Mouse (Mus musculus): ENCODE results near the gene Adam33.
"Not testable (repeated sequence)": the region's sequence is repeated elsewhere in the genome, so short reads cannot be mapped to it uniquely, and the experiment has no call there.

The Adam33 gene

GRCm38 (mm10) chr2:131063404-131063864, at the start of gene Adam33:
Gene Adam33, minus strand, starts transcription at chr2:131063814.
- in situ Hi-C loops (cut with MboI, MseI) = no loop called here

GRCm38 (mm10) chr2:131105989-131106388, 42.4 kb upstream of the Adam33 start:
- in situ Hi-C loops (cut with MboI, MseI) = no loop called here

- in situ Hi-C loops (cut with MboI, MseI) = not testable (repeated sequence)
Measured at GRCm38 (mm10) chr2:131105061-131105460, 41.4 kb upstream of the Adam33 start.

- in situ Hi-C loops (cut with MboI, MseI) = no loop called here
Measured at GRCm38 (mm10) chr2:131104021-131104420, 40.4 kb upstream of the Adam33 start.

- in situ Hi-C loops (cut with MboI, MseI) = no loop called here
Measured at GRCm38 (mm10) chr2:131101530-131101929, 37.9 kb upstream of the Adam33 start.

- in situ Hi-C loops (cut with MboI, MseI) = loop anchor here (10.0 kb wide), 1 partner anchor 418 kb away; no protein-coding TSS in a partner anchor
Measured at GRCm38 (mm10) chr2:131097087-131097486, 33.5 kb upstream of the Adam33 start.

- in situ Hi-C loops (cut with MboI, MseI) = loop anchor here (10.0 kb wide), 1 partner anchor 419 kb away; no protein-coding TSS in a partner anchor
Measured at GRCm38 (mm10) chr2:131096101-131096795, 32.6 kb upstream of the Adam33 start.

GRCm38 (mm10) chr2:131094823-131095222, 31.2 kb upstream of the Adam33 start:
- in situ Hi-C loops (cut with MboI, MseI) = loop anchor here (5.0 to 10.0 kb wide), 3 partner anchors 47 to 420 kb away; no protein-coding TSS in a partner anchor

GRCm38 (mm10) chr2:131093577-131093976, 30.0 kb upstream of the Adam33 start:
- in situ Hi-C loops (cut with MboI, MseI) = loop anchor here (5.0 to 10.0 kb wide), 3 partner anchors 49 to 421 kb away; no protein-coding TSS in a partner anchor

GRCm38 (mm10) chr2:131090852-131091251, 27.2 kb upstream of the Adam33 start:
- in situ Hi-C loops (cut with MboI, MseI) = loop anchor here (5.0 to 10.0 kb wide), 3 partner anchors 51 to 424 kb away; no protein-coding TSS in a partner anchor

GRCm38 (mm10) chr2:131089634-131090033, 26.0 kb upstream of the Adam33 start:
- in situ Hi-C loops (cut with MboI, MseI) = loop anchor here (5.0 to 10.0 kb wide), 5 partner anchors 53 to 448 kb away; no protein-coding TSS in a partner anchor

- in situ Hi-C loops (cut with MboI, MseI) = loop anchor here (5.0 kb wide), 2 partner anchors 319 to 449 kb away; no protein-coding TSS in a partner anchor
Measured at GRCm38 (mm10) chr2:131088581-131088980, 25.0 kb upstream of the Adam33 start.

- in situ Hi-C loops (cut with MboI, MseI) = loop anchor here (5.0 kb wide), 2 partner anchors 320 to 450 kb away; no protein-coding TSS in a partner anchor
Measured at GRCm38 (mm10) chr2:131086667-131087390, 23.2 kb upstream of the Adam33 start, which contains the start of gene Siglec1. Gene Siglec1, minus strand, starts transcription at chr2:131086765.

- in situ Hi-C loops (cut with MboI, MseI) = no loop called here
Measured at GRCm38 (mm10) chr2:131084206-131084605, 20.6 kb upstream of the Adam33 start.

- in situ Hi-C loops (cut with MboI, MseI) = no loop called here
Measured at GRCm38 (mm10) chr2:131080507-131080906, 16.9 kb upstream of the Adam33 start.

- in situ Hi-C loops (cut with MboI, MseI) = no loop called here
Measured at GRCm38 (mm10) chr2:131072536-131072935, 8.9 kb upstream of the Adam33 start.

GRCm38 (mm10) chr2:131067481-131067880, 3.9 kb upstream of the Adam33 start:
- in situ Hi-C loops (cut with MboI, MseI) = no loop called here

GRCm38 (mm10) chr2:131066342-131066741, 2.7 kb upstream of the Adam33 start:
- in situ Hi-C loops (cut with MboI, MseI) = no loop called here

- in situ Hi-C loops (cut with MboI, MseI) = no loop called here
Measured at GRCm38 (mm10) chr2:131061607-131062006, 2.0 kb downstream of the Adam33 start.

- in situ Hi-C loops (cut with MboI, MseI) = no loop called here
Measured at GRCm38 (mm10) chr2:131060784-131061183, 2.8 kb downstream of the Adam33 start.

- in situ Hi-C loops (cut with MboI, MseI) = no loop called here
Measured at GRCm38 (mm10) chr2:131059781-131060540, 3.7 kb downstream of the Adam33 start.

Measured in regulatory T cell (primary cell).